Mouse (Mus musculus) intestine, embryonic 16.5 days (tissue): ENCODE data around the gene Mgat1. TPM values are rescaled to one million over a fixed set of nuclear protein-coding genes. Genes with fewer than 3 reads are reported as not detected.

Source experiments
- ATAC-seq: fragments of 200-750 bp; cut with Nextera tagmentation; 2 replicates; pipeline ENCODE4 v1.8.0; 2017; ENCODE audit warnings: moderate TSS enrichment, moderate library complexity
- H3K27ac ChIP-seq: fragments of 300-500 bp; sonication (generic); 2 replicates; pipeline ENCODE4 v1.5.1; 2014; ENCODE audit warnings: mild to moderate bottlenecking, low read length
- H3K27me3 ChIP-seq: fragments of 300-500 bp; sonication (generic); replicated peaks from 2 replicates; pipeline ENCODE4 v1.6.1; 2014; ENCODE audit warnings: low read length, control low read depth, mixed read lengths; ENCODE audit not compliant: control insufficient read depth, insufficient read depth
- H3K36me3 ChIP-seq: fragments of 300-500 bp; sonication (generic); 2 replicates; pipeline ENCODE4 v1.6.1; 2014; ENCODE audit warnings: low read length, control low read depth; ENCODE audit not compliant: control insufficient read depth, insufficient read depth
- H3K4me1 ChIP-seq: fragments of 300-500 bp; sonication (generic); 2 replicates; pipeline ENCODE4 v1.6.1; 2014; ENCODE audit warnings: low read length, control low read depth, mixed read lengths; ENCODE audit not compliant: control insufficient read depth, insufficient read depth
- H3K4me2 ChIP-seq: fragments of 300-500 bp; sonication (generic); 2 replicates; pipeline ENCODE4 v1.6.1; 2014; ENCODE audit warnings: low read depth, low read length, control low read depth
- H3K4me3 ChIP-seq: fragments of 300-500 bp; sonication (generic); 2 replicates; pipeline ENCODE4 v1.5.1; 2014; ENCODE audit warnings: mild to moderate bottlenecking, low read length
- H3K9ac ChIP-seq: fragments of 300-500 bp; sonication (generic); 2 replicates; pipeline ENCODE4 v1.6.1; 2014; ENCODE audit warnings: low read depth, low read length
- H3K9me3 ChIP-seq: fragments of 300-500 bp; sonication (generic); 2 replicates; pipeline ENCODE4 v1.6.1; 2016; ENCODE audit warnings: low read length, control low read depth; ENCODE audit not compliant: control insufficient read depth
- WGBS: fragments of 180-500 bp; shearing (Covaris S2); extraction: QIAGEN DNeasy Blood & Tissue Kit; methylation state at CpG from one replicate; pipeline ENCODE4 v1.1.7; 2014; 5-methylcytosine and 5-hydroxymethylcytosine counted together
- polyA plus RNA-seq: library from polyadenylated mRNA; unstranded; fragments of >200 nt; fragmentation: Nextera tagmentation; extraction: Ambion mirVana; gene quantifications from 2 replicates; pipeline ENCODE4 v1.2.1, GENCODE M21; 2015

Mgat1 gene
- polyA plus RNA-seq, 1 experiment from 2014 or later, result 62.4 TPM

GRCm38 (mm10) chr11:49237532-49237931 lies 6.5 kb upstream of the Mgat1 start:
- 31% methylated on average over 2 of the region's 2 CpGs for WGBS
- H3K36me3 ChIP-seq, result no peaks in the 10 kb centered on the region

GRCm38 (mm10) chr11:49240310-49240709 lies 3.7 kb upstream of the Mgat1 start:
- Histone ChIP-seq H3K9me3 (no peaks in the 10 kb centered on the region), H3K27ac (no peak overlapping the region), H3K36me3 (no peaks in the 10 kb centered on the region), H3K4me1 (peaks cover 22% of the 10 kb centered on the region), H3K4me2 (no peak overlapping the region), H3K27me3 (no peaks in the 10 kb centered on the region), H3K9ac (no peak overlapping the region), H3K4me3 (no peak overlapping the region)
- no peak for ATAC-seq
- WGBS, result 44% methylated on average over 1 of the region's 1 CpGs

More at GRCm38 (mm10) chr11:49237532-49237931, 6.5 kb upstream of the Mgat1 start:
- Histone ChIP-seq H3K27ac (0 out of 2 replicates have a peak overlapping the region, but pooled peaks have one; percentile 15), H3K4me1 (peaks cover 9% of the 10 kb centered on the region), H3K27me3 (no peaks in the 10 kb centered on the region), H3K4me3 (no peak overlapping the region), H3K9ac (no peak overlapping the region), H3K9me3 (no peaks in the 10 kb centered on the region), H3K4me2 (0 out of 2 replicates have a peak overlapping the region, but pooled peaks have one; percentile 3)
- peak; percentile 79 for ATAC-seq

- Histone ChIP-seq H3K4me1 (peaks cover 22% of the 10 kb centered on the region), H3K9ac (no peak overlapping the region), H3K9me3 (no peaks in the 10 kb centered on the region), H3K36me3 (no peaks in the 10 kb centered on the region), H3K27ac (no peak overlapping the region), H3K4me3 (no peak overlapping the region), H3K27me3 (no peaks in the 10 kb centered on the region), H3K4me2 (no peak overlapping the region)
- WGBS, result 83% methylated on average over 4 of the region's 4 CpGs
- no peak for ATAC-seq
Observed at GRCm38 (mm10) chr11:49240874-49241273, 3.1 kb upstream of the Mgat1 start.

GRCm38 (mm10) chr11:49241471-49241870 lies 2.5 kb upstream of the Mgat1 start:
- Histone ChIP-seq H3K27ac (no peak overlapping the region), H3K4me2 (no peak overlapping the region), H3K27me3 (no peaks in the 10 kb centered on the region), H3K4me3 (no peak overlapping the region), H3K9me3 (no peaks in the 10 kb centered on the region), H3K36me3 (no peaks in the 10 kb centered on the region), H3K4me1 (peaks cover 22% of the 10 kb centered on the region), H3K9ac (no peak overlapping the region)
- no CpG with 5 or more reads among the region's 1 CpGs for WGBS
- ATAC-seq, result no peak

GRCm38 (mm10) chr11:49242944-49243626 lies 906 bp upstream of the Mgat1 start:
- WGBS, result 23% methylated on average over 11 of the region's 11 CpGs

GRCm38 (mm10) chr11:49244595-49244930 lies 572 bp downstream of the Mgat1 start:
- 4% methylated on average over 4 of the region's 4 CpGs for WGBS
- Histone ChIP-seq H3K4me2 (peak overlapping the region; percentile 66), H3K4me1 (peaks cover 39% of the 10 kb centered on the region), H3K9ac (peak overlapping the region; percentile 74), H3K9me3 (no peaks in the 10 kb centered on the region), H3K27me3 (no peaks in the 10 kb centered on the region), H3K4me3 (peak overlapping the region; percentile 59), H3K36me3 (no peaks in the 10 kb centered on the region), H3K27ac (peak overlapping the region; percentile 95)
- peak; percentile 0; the same call in 1 of the 2 replicates for ATAC-seq

More at GRCm38 (mm10) chr11:49242944-49243626, 906 bp upstream of the Mgat1 start:
- ATAC-seq, result peak; percentile 0; the same call in 1 of the 2 replicates
- Histone ChIP-seq H3K27me3 (no peaks in the 10 kb centered on the region), H3K36me3 (no peaks in the 10 kb centered on the region), H3K27ac (peak overlapping the region; percentile 95), H3K4me1 (peaks cover 25% of the 10 kb centered on the region), H3K9ac (peak overlapping the region; percentile 74), H3K4me2 (peak overlapping the region; percentile 66), H3K4me3 (peak overlapping the region; percentile 59), H3K9me3 (no peaks in the 10 kb centered on the region)

- no peaks in the 10 kb centered on the region for H3K36me3 ChIP-seq
- peaks cover 43% of the 10 kb centered on the region for H3K4me1 ChIP-seq
- ATAC-seq, result 0 out of 2 replicates have a peak, but pooled peaks have one; percentile 4
- peak overlapping the region; percentile 66 for H3K4me2 ChIP-seq
- WGBS, result 16% methylated on average over 7 of the region's 7 CpGs
- H3K4me3 ChIP-seq, result peak overlapping the region; percentile 59
- H3K9me3 ChIP-seq, result no peaks in the 10 kb centered on the region
- no peaks in the 10 kb centered on the region for H3K27me3 ChIP-seq
- 0 out of 2 replicates have a peak overlapping the region, but pooled peaks have one; percentile 74 for H3K9ac ChIP-seq
- peak overlapping the region; percentile 95 for H3K27ac ChIP-seq
Observed at GRCm38 (mm10) chr11:49245176-49245575, 1.2 kb downstream of the Mgat1 start.

GRCm38 (mm10) chr11:49245634-49246415 lies 1.8 kb downstream of the Mgat1 start:
- H3K4me2 ChIP-seq, result peak overlapping the region; percentile 66
- H3K9ac ChIP-seq, result peak overlapping the region; percentile 51
- WGBS, result 31% methylated on average over 12 of the region's 12 CpGs
- no peaks in the 10 kb centered on the region for H3K36me3 ChIP-seq
- peak overlapping the region; percentile 59 for H3K4me3 ChIP-seq
- peaks cover 43% of the 10 kb centered on the region for H3K4me1 ChIP-seq
- H3K27me3 ChIP-seq, result no peaks in the 10 kb centered on the region
- H3K27ac ChIP-seq, result peak overlapping the region; percentile 95
- no peak for ATAC-seq
- H3K9me3 ChIP-seq, result no peaks in the 10 kb centered on the region

GRCm38 (mm10) chr11:49246523-49246922 lies 2.5 kb downstream of the Mgat1 start:
- no peaks in the 10 kb centered on the region for H3K27me3 ChIP-seq
- H3K4me1 ChIP-seq, result peaks cover 49% of the 10 kb centered on the region
- H3K27ac ChIP-seq, result no peak overlapping the region
- H3K9ac ChIP-seq, result no peak overlapping the region
- ATAC-seq, result no peak
- WGBS, result 79% methylated on average over 4 of the region's 4 CpGs
- H3K36me3 ChIP-seq, result no peaks in the 10 kb centered on the region
- no peaks in the 10 kb centered on the region for H3K9me3 ChIP-seq
- peak overlapping the region; percentile 66 for H3K4me2 ChIP-seq
- H3K4me3 ChIP-seq, result peak overlapping the region; percentile 59; the same call in 1 of the 2 replicates
